Mouse (Mus musculus): ENCODE measurements around the gene Ccs.

- no peak for TF ChIP-seq CTCF (IDR thresholded peaks at IDR 0.05; ENCODE audit: insufficient read depth, low read length)
- no peak for TF ChIP-seq POLR2A (IDR thresholded peaks at IDR 0.05; ENCODE audit: borderline replicate concordance, extremely low read depth, low read depth, low read length)
Measured at GRCm38 (mm10) chr19:4850281-4850680, 11.1 kb upstream of the Ccs start.

Data from lung, adult 2 months (tissue).